Mouse (Mus musculus) thymus, adult 2 months (tissue): ENCODE results near the gene Atrnl1.

Experiments
- CTCF ChIP-seq: fragments of 200-500 bp; IDR thresholded peaks from 2 replicates; pipeline ENCODE4 v1.5.1; 2012; ENCODE audit warnings: mild to moderate bottlenecking, control low read depth, low read length, moderate library complexity, borderline replicate concordance; ENCODE audit not compliant: control insufficient read depth, poor library complexity, insufficient read depth; ENCODE audit errors: extremely low read depth
- POLR2A ChIP-seq: fragments of 200-500 bp; IDR thresholded peaks from 2 replicates; pipeline ENCODE4 v1.6.1; 2012; ENCODE audit warnings: mild to moderate bottlenecking, low read length, control low read depth, moderate library complexity; ENCODE audit not compliant: control insufficient read depth, poor library complexity, insufficient read depth; ENCODE audit errors: extremely low read depth

DNA sequence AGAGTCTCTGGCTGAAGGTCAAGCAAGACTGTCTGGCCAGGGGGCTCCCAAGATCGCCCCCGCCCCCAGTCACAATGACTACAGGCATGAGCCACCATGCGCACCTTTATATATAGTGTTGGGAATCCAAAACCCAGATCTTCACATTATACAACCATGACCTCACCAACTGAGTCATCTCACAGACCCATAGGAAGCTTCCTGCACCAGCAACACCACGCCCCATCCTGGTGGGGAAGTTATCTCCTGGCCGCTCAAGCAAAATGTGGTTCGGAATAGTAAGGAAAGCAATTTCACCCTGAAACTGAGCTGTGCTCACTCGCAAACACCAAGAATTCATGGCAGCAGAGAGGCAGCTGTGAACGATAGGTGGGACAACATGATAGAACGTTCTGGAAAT, 462.0 kb downstream of the Atrnl1 start:
- TF ChIP-seq POLR2A (no peak), CTCF (no peak)
